Comparison of ENCODE assay signal across 8 mouse cellular contexts in the genomic region with DNA sequence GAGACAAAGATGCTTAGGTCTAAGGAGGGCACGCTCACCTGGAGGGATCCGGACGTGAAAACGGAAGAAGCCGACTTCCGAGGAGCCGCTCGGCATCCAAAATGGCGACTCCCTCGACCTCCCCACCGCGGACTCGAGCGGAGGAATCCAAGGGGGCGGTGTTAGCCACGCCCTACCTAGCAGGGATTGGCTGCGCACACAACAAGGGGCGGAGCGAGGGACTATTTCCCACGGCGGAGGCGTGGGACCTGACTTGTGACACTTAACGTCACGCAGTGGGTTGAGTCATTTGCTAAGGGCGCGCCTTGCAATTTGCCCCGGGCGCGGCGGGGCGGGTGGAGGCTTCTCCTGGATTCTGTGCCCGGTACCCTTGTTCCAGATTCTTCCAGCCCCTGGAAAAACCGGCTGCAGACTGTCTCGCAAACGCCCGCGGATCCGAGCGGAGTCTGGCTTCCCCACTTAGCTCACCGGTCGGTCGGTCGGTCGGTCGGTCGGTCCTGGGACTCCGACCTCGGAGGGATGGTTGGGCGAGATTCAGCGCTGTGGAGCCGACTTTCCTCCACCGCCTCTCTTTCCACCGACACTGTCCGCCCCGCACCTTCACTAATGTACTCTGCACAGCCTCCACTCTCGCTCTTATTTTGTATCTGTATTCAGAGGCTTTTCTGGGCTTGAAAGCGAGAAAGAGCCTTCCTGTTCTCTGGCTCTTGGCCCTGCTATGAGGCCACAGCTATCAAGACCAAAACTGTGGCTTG. TPM values are rescaled to one million over a fixed set of nuclear protein-coding genes. Genes with fewer than 3 reads are reported as not detected.
A peak's percentile ranks its signal among the peaks of the same experiment; 100 is the strongest.
DNase-seq lines count a peak whose midpoint lies in the region; ATAC-seq and TF ChIP-seq lines count a peak whose summit lies in the region.

A gene (minus strand): TSS at position 115 of the 755 bp plus-strand sequence.

- TF ChIP-seq CTCF in Patski (IDR thresholded peaks at IDR 0.05) = no peak

- peak within 1 kb of the TSS; percentile 74 for H3K4me2 ChIP-seq in hindbrain, embryonic 13.5 days

- CTCF ChIA-PET in Patski (lab: Charles Lee) = interaction anchor here (0.9 to 2.0 kb wide), 2 partner anchors 12 to 13 kb away, joined by 3 to 6 read pairs; a partner anchor contains a TSS

- peak; percentile 93 for ATAC-seq in Patski
- peak; percentile 98 for ATAC-seq in hindbrain, embryonic 13.5 days (ENCODE audit: low FRiP score)

- H3K27ac ChIP-seq in hindbrain, embryonic 13.5 days = peak within 1 kb of the TSS; percentile 91

- POLR2A ChIA-PET in Patski (lab: Charles Lee) = interaction anchor here (1.0 to 1.6 kb wide), 3 partner anchors 12 to 13 kb away, joined by 3 to 4 read pairs (median 3); no protein-coding TSS in a partner anchor

- H3K36me3 ChIP-seq in hindbrain, embryonic 13.5 days = no peaks in the 10 kb centered on the region

- H3K9me3 ChIP-seq in hindbrain, embryonic 13.5 days = no peaks in the 10 kb centered on the region

- DNase-seq in Patski (ENCODE audit: low read depth, low spot score) = peak; percentile 92
- DNase-seq in cerebellum, postnatal 14 days = peak; percentile 99
- peak; percentile 96 to 97 for DNase-seq in frontal cortex, postnatal 14 days (ENCODE audit: low spot score in 2 of 2)
- DNase-seq in layer of hippocampus, postnatal 25 days (ENCODE audit: extremely low spot score in 1 of 2, low spot score in 1 of 2) = peak; percentile 91 to 94
- peak; percentile 98 for DNase-seq in lung, postnatal 25 days (ENCODE audit: low spot score)
- DNase-seq in retina, embryonic 14.5 days (ENCODE audit: low spot score) = peak; percentile 99
- peak; percentile 99 for DNase-seq in thymus, postnatal 4 days

- peak within 1 kb of the TSS; percentile 100 for H3K4me3 ChIP-seq in hindbrain, embryonic 13.5 days

- peak within 1 kb of the TSS; percentile 99 for H3K9ac ChIP-seq in hindbrain, embryonic 13.5 days

- no peaks in the 10 kb centered on the region for H3K27me3 ChIP-seq in Patski
- no peaks in the 10 kb centered on the region; the same call in 1 of the 2 replicates for H3K27me3 ChIP-seq in hindbrain, embryonic 13.5 days

- in situ Hi-C loops in Patski (cut with MboI; ENCODE audit: low pct_unique_long_range_greater_than_20kb) = no loop called here

- WGBS in hindbrain, embryonic 13.5 days = under 1% methylated on average over 57 of the region's 57 CpGs

- peaks cover 33% of the 10 kb centered on the region for H3K4me1 ChIP-seq in hindbrain, embryonic 13.5 days (replicated peaks)

RNA-seq across cellular contexts. Expression of the gene that starts here (rescaled TPM):
- polyA plus RNA-seq in Patski (2021) = 104 TPM
- polyA plus RNA-seq in hindbrain, embryonic 13.5 days (2015; fragmentation: Nextera tagmentation; extraction: Ambion mirVana) = 180 and 182 TPM in 2 replicates
- total RNA-seq in layer of hippocampus, postnatal 25 days (2021) = 10 to 100 TPM; 84.7 to 86.4 TPM

Comparison
In these comparisons a context has a peak if more than half of its experiments do, and no peak if none do; other contexts are left out.
1. Peak in every context shown above with its lines: DNase-seq, ATAC-seq, H3K4me3 ChIP-seq and H3K27ac ChIP-seq.